Mouse (Mus musculus): ENCODE measurements around the gene Spag9.

Gene Spag9

DNA sequence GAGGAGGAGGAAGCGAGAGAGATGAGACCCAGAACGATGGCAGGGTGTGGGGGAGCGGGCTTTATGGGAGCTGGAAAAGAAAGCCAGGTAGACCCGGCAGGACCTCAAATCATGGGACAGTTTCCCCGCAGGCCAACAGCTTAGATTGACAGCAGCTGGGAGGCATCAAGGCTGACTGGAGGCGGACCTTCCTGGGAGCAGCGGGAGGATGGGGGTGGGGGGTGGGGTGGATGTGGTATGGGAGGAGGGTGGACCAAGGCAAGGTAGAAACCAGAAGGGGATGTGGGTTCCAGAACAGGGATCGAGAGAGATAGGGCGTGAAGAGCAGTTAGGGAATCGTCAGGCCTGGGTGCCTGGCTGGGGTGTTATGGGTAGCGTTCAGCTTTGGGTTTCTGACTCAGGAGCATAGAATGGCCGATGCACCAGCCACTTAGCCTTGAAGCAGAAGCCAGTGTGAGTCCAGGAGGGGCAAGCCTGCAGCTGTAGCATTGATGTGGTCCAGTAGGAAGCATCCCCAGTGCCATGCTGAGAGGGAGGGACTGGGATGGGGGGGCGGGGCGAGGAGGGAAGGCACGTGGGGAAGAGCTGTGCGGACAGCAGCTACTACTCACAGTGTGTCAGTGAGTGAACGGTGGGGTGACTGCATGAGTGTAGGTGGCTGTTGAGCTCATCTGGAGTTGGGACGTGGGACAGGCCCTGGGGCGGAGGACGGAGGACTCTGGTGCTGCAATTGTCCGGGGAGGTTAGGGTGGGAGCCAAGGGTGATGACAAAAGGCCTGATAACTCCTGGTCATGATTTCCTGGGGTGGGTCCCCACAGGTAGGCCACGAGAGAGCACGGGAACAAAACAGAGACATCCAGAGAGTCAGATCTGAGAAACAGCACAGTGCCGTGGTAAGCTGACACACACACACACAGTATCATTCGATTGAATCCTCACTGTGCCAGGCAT lies 154.9 kb downstream of the Spag9 start:
- no peak for DNase-seq (ENCODE audit: extremely low spot score, low read depth, low spot score)

- no peak for DNase-seq (ENCODE audit: extremely low spot score, low read depth, low spot score)
Observed at GRCm38 (mm10) chr11:94154201-94154600, 158.3 kb downstream of the Spag9 start.

DNA sequence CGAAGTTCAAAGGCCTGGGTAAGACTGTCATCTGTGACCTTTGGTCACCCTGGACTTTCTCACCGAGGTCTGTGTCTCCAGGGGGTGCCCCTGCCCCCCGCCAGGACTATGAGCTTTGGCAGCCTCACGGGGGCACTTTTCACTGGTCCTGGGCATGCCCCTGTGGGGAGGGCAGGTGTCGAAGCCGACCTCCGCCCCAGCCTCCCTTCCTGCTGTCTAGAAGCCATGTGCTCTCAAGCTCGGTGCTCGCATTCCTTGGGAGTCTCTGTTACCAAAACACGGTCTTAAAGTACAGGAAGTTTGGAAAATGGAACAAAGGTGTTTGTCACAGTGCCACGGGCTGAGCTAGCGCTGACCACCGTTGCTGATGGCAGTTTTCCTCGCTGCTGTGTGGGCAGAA lies 162.6 kb downstream of the Spag9 start:
- no peak for DNase-seq (ENCODE audit: extremely low spot score, low read depth, low spot score)

DNA sequence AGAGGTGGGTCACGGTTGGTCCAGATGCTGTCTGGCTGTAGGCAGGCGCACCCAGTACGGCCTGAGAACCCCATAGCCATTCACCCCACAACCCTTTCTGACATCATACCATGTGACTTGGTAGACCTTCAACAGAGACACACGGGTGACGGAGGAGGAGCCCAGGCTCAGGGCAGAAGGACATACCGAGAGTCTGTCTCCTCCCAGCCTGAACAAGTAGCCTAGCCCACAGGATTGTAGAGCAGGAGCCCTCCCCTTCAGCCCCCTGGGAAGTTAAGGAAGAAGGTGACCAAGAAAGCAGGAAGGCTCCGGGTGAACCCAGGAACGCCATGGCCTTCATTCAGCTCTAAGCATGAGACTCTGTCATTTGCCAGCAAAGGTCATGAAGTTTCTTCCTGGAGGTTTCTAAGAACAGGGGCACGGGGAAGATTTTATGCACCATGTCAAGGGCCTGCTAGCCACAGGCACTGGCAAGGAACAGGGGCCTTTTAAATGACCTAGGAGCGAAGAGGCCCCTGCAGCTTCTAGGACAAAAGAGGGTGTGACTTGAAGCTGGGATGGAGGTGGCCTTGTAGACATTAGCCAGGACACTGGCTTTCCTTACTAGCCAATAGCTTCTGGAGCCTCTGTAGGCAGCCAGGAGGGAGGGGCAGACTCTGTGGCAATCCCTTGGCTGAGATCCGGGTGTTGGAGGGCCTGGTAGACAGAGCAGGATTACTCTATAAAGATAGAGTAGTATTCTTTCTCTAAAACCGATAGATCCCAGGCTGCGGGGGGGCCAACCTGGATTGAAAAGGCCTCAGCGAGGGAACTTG lies 163.4 kb downstream of the Spag9 start:
- DNase-seq (ENCODE audit: extremely low spot score, low read depth, low spot score): no peak

DNA sequence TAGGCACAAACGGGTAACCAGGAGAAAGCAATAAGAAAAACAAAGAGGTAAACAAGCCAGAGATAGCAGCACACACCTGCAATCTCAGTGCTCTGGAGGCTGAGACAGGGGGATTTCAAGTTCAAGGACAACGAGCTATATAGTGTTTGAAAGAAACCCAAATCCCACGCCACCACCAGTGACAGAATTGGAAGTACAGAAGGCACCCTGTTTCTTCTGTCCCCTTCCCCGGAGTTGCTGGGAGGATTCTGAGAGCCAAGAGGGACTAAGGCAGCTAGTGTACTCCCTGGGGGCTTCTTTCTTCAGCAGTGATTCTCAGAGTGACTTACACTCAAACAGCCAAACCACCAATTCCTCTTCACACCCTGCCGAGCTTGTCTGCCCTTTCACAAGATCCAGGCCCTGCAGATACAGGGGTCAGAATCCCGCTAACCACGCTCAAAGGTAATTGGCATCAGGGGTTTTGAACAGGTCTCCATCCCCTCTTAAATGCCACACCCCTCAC lies 164.1 kb downstream of the Spag9 start:
- DNase-seq (ENCODE audit: extremely low spot score, low read depth, low spot score): no peak

DNA sequence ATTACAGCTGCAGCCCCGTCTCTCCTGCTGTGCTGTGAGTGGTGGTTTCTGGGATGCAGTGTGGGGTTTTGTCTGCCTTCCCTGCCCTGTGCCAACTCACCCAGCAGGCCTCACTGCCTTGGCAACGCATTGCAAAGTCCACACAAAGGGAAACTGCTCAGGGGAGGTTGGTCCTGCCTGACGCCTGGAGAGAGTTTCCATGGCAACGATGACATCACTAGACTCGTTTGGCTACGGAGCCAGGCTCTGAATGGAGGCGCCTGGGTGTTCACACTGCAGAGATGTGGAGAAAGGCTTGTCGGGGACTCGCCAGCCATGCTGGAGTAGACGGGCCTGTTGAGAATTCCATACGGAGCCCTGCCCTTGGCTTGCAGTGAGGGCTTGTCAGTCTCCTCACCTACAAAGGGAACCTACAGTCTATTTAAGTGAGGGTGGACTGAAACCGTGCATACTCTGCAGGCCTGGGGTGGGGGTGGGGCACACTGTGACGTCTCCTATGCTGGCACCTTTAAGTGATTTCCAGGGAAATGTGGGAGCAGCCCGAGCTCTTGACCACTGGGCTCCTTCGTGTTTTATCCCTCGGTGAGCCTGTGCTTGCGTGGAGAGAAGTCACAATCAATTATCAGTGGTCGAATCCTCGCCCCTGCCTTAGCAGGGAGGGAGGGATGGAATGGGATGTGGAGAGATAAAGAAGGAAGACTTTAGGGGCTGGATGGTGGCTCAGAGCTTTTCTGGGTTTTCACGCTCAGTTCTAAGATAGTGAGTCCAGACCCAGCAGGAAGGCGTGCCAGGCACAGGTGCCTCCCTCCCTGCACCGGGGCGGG lies 164.8 kb downstream of the Spag9 start:
- peak; percentile 92 for DNase-seq (ENCODE audit: extremely low spot score, low read depth, low spot score)

- no peak for DNase-seq (ENCODE audit: extremely low spot score, low read depth, low spot score)
Observed at GRCm38 (mm10) chr11:94161267-94161646, 165.4 kb downstream of the Spag9 start.

- DNase-seq (ENCODE audit: extremely low spot score, low read depth, low spot score): no peak
Observed at GRCm38 (mm10) chr11:94161867-94162581, 166.1 kb downstream of the Spag9 start.

DNA sequence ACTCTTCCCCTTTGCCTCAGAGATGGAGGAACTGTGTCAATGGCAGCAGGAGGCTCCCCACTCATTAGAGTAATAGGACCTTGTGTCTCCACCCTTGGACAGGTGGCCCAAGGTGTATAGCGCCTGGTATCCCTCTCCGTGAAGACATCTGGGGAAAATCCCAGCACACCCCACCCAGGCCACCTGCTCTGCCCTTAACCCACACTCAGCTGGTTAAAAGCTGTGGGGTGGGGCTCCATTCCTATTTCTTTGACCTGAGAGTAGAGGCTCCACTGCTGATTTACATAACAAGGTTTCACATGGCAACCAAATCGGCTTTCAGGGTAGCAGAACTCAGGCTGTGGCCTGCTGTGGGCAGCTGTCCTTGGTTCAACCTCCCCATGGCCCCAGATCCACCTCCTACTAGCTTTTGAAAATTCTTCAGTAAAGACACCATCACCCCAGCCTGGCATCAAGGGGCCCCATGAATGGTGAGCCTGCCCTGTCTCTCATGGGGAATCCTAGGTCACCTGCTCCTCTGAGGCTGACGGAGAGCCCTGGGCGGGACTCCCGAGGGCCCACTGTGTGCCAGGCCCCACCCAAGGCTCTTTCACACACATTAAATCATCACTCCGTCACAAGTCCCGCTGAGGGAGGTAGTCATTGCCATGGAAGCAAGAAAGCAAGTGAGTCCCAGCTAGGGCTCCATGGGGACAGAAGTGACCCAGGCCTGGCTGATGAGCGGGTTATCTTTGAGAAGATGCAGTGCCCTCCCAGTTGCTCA lies 167.3 kb downstream of the Spag9 start:
- no peak for DNase-seq (ENCODE audit: extremely low spot score, low read depth, low spot score)

DNA sequence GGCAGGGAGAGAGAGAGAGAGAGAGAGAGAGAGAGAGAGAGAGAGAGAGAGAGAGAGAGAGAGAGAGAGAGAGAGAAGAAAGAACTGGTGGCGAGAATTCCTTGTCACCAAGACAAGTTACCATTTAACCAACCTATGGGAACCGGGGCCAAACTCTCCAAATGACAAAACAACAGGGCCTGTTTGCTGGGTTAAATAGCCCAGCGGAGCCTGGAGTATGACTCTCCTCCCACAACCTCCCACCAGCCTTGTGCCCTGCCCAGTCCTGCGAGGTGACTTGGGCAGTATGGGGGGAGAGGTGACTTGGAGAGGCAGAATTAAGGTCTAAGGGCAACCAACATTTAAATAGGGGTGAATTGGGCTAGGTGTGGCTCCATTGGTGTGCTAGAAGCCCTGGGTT lies 169.9 kb downstream of the Spag9 start:
- no peak for DNase-seq (ENCODE audit: extremely low spot score, low read depth, low spot score)

DNA sequence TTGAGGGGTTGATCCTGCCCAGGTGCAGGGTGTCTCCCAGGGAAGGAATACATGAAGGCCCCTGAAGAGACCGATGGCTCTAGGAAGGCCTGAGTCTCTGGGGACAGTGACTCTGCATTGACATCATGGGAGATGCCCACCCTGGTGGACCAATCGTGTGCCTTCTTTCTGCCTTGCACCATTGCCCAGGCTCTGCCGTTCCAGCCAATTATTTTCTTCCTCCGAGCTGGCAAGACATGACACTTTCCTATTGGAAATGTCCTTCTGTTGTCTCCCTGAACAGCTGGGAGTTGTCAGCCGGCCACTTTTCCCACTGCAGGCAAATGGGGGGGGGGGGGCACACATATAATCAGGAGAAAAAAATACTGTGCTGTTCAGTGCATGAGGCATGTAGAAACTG lies 172.3 kb downstream of the Spag9 start:
- no peak for DNase-seq (ENCODE audit: extremely low spot score, low read depth, low spot score)

DNA sequence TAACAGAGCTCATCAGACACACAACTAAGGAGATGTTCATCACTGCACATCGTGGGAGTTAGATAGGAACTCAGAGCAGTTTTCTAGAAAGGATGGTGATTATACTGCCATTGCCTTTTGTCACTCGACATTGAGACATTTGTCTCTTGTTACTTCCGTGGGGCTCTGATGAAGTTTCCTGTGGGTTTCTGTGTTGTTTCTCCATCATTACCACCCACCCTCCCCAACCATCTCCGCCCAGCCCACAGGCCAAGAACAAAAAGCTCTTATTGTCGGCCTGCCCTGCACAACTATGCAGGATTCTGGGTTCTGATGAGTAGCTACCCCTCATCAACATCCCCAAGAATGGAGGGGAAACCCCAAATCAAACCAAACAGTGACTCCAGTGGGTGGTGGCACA lies 173.7 kb downstream of the Spag9 start:
- no peak for DNase-seq (ENCODE audit: extremely low spot score, low read depth, low spot score)

DNA sequence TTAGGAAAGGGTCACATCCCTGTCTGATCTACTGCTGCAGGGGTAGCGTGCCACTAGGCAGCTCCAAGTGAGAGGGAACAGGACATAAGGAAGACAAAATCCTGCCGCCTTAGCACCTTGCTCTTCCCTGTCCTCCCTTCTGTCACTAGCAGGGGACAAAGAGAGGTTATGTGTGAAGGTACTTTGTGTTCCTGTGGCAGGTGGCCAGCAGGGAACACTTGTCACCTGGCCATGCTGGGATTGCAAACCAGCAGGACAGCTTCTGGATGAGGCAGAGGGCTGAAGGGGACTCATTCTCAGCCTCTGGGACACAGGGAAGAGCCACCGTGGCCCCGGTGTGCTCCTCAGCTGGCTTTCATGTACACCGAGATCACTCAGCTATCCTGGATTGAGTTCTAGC lies 175.8 kb downstream of the Spag9 start:
- no peak for DNase-seq (ENCODE audit: extremely low spot score, low read depth, low spot score)

- DNase-seq (ENCODE audit: extremely low spot score, low read depth, low spot score): no peak
Observed at GRCm38 (mm10) chr11:94172186-94172585, 176.3 kb downstream of the Spag9 start.

DNA sequence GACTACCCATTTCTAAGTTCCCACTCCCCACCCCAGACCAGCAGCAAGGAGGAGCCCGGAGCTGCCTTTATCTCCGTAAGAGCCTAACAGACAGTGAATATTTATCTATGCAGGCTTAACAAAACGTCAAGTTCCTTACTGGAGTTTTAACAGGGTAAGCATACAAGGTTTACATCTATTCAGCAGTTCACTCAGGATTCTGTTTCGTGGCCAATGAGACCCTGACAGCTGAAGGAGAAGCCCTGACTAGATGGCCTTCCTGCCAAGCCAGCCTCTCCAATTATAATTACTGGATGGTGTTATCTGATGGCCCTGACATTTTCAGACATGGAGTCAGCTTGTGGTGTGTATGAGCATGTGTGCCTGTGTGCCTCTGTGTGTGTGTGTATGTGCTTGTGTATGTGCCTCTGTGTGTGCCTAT lies 177.8 kb downstream of the Spag9 start:
- no peak for DNase-seq (ENCODE audit: extremely low spot score, low read depth, low spot score)

DNA sequence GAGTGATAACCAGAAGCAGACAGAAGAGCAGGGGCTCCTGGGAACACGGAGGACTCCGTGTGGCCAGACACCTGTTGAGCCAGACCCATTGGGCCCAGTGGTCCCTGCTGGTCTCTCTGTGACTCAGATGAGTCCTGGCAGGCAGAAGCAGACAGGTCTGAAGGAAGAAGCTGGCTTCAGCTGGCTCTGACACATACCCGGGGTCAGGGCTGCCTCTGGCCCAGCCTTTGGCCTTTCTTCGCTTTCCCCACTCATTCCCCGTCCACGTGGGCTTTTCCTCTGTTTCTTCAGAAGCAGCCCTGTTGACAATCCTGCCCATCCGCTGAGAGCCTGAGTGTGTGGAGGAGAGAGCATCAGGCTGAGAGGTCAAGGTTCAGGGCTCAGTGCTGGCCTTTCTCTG lies 179.4 kb downstream of the Spag9 start:
- no peak for DNase-seq (ENCODE audit: extremely low spot score, low read depth, low spot score)

Measured in hindlimb bud, embryonic 11.5 days (tissue).